Mouse (Mus musculus): ENCODE results near the gene Pitpnb. TPM values are rescaled to one million over a fixed set of nuclear protein-coding genes. Genes with fewer than 3 reads are reported as not detected.
A peak's percentile ranks its signal among the peaks of the same experiment; 100 is the strongest.

Pitpnb gene
- polyA plus RNA-seq (2015; fragmentation: Nextera tagmentation; extraction: Ambion mirVana), result 101 and 104 TPM in 2 replicates

- H3K27ac ChIP-seq (replicated peaks), result peak within 1 kb of the TSS; percentile 88
- 0 out of 2 replicates have a peak, but pooled peaks cover 14% of the 10 kb centered on the region for H3K36me3 ChIP-seq
- no peaks in the 10 kb centered on the region for H3K9me3 ChIP-seq (replicated peaks)
- peak within 1 kb of the TSS; percentile 94 for H3K4me3 ChIP-seq (replicated peaks)
- peaks cover 23% of the 10 kb centered on the region for H3K4me1 ChIP-seq
- peak within 1 kb of the TSS; percentile 69 for H3K4me2 ChIP-seq (replicated peaks)
- H3K27me3 ChIP-seq, result no peaks in the 10 kb centered on the region
- peak; percentile 99 for ATAC-seq (ENCODE audit: insufficient number of reproducible peaks, low FRiP score, low TSS enrichment, low read depth)
- WGBS, result under 1% methylated on average over 74 of the region's 78 CpGs
- peak within 1 kb of the TSS; percentile 93 for H3K9ac ChIP-seq
Measured at GRCm38 (mm10) chr5:111330417-111331098, at the start of gene Pitpnb. Gene Pitpnb (plus strand): TSS chr5:111330763.

- no peak overlapping the region for H3K4me2 ChIP-seq (replicated peaks)
- ATAC-seq (ENCODE audit: insufficient number of reproducible peaks, low FRiP score, low TSS enrichment, low read depth), result no peak
- H3K27ac ChIP-seq (replicated peaks), result no peak overlapping the region
- H3K27me3 ChIP-seq, result no peaks in the 10 kb centered on the region
- H3K9me3 ChIP-seq (replicated peaks), result no peaks in the 10 kb centered on the region
- no peak overlapping the region for H3K4me3 ChIP-seq (replicated peaks)
- H3K4me1 ChIP-seq, result no peaks in the 10 kb centered on the region
- 82% methylated on average over 19 of the region's 19 CpGs for WGBS
- no peak overlapping the region for H3K9ac ChIP-seq
- H3K36me3 ChIP-seq, result peaks cover 71% of the 10 kb centered on the region
Measured at GRCm38 (mm10) chr5:111284420-111285175, 46.0 kb upstream of the Pitpnb start.

DNA sequence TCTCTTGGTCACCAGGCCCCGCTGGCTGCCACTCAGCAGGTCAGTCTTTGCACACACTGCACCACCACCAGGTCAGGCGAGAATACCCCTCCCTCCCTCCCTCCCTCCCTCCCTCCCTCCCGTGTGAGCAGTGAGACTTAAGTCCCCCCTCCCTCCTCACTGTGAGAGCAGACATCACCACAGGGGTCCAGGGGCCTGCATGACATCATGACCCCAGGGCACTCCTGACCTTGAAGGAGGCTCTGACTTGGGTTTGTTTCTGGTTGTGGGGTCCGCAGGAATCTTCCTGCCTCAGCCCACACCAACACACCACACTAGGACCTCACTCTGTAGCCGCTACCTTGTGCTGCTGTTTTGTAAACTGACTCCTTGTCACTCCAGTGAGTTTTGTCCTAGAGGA is 43.0 kb upstream of the Pitpnb start:
- Histone ChIP-seq H3K27me3 (no peaks in the 10 kb centered on the region), H3K27ac (replicated peaks) (no peak overlapping the region), H3K9ac (no peak overlapping the region), H3K9me3 (replicated peaks) (no peaks in the 10 kb centered on the region), H3K36me3 (peaks cover 53% of the 10 kb centered on the region), H3K4me3 (replicated peaks) (no peak overlapping the region), H3K4me2 (replicated peaks) (no peak overlapping the region), H3K4me1 (0 out of 2 replicates have a peak, but pooled peaks cover 6% of the 10 kb centered on the region)
- no peak for ATAC-seq (ENCODE audit: insufficient number of reproducible peaks, low FRiP score, low TSS enrichment, low read depth)
- WGBS, result 75% methylated on average over 5 of the region's 5 CpGs

GRCm38 (mm10) chr5:111288486-111288885 is 42.1 kb upstream of the Pitpnb start:
- Histone ChIP-seq H3K9me3 (replicated peaks) (no peaks in the 10 kb centered on the region), H3K4me3 (replicated peaks) (no peak overlapping the region), H3K27me3 (no peaks in the 10 kb centered on the region), H3K9ac (no peak overlapping the region), H3K4me1 (0 out of 2 replicates have a peak, but pooled peaks cover 6% of the 10 kb centered on the region), H3K36me3 (peaks cover 44% of the 10 kb centered on the region), H3K27ac (replicated peaks) (no peak overlapping the region), H3K4me2 (replicated peaks) (no peak overlapping the region)
- WGBS, result 86% methylated on average over 11 of the region's 11 CpGs
- no peak for ATAC-seq (ENCODE audit: insufficient number of reproducible peaks, low FRiP score, low TSS enrichment, low read depth)

GRCm38 (mm10) chr5:111290071-111290470 is 40.5 kb upstream of the Pitpnb start:
- no peak overlapping the region for H3K4me3 ChIP-seq (replicated peaks)
- peaks cover 29% of the 10 kb centered on the region for H3K36me3 ChIP-seq
- H3K4me1 ChIP-seq, result 0 out of 2 replicates have a peak, but pooled peaks cover 6% of the 10 kb centered on the region
- H3K27ac ChIP-seq (replicated peaks), result no peak overlapping the region
- no peaks in the 10 kb centered on the region for H3K27me3 ChIP-seq
- ATAC-seq (ENCODE audit: insufficient number of reproducible peaks, low FRiP score, low TSS enrichment, low read depth), result no peak
- no peaks in the 10 kb centered on the region for H3K9me3 ChIP-seq (replicated peaks)
- WGBS, result 79% methylated on average over 11 of the region's 11 CpGs
- no peak overlapping the region for H3K9ac ChIP-seq
- H3K4me2 ChIP-seq (replicated peaks), result no peak overlapping the region

DNA sequence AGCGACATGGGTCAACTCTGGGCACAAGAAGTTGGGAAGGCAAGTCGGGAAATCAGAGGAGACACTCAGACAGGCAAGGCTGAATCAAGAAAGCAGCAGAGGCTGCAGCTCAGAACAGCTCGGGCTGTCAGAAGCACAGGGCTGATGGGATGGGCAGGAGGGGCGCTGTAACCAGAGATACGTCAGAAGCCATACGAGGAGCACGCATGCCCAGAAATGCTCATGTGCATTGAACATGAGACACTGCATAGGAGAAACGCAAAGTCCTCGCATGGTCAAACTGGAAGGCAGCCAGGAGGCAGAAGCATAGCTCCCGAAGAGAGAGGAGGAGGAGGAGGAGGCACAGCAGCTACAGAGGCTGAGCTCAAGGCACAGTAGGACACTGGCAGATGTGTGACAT is 38.9 kb upstream of the Pitpnb start:
- peak; percentile 83; the same call in 1 of the 2 replicates for ATAC-seq (ENCODE audit: insufficient number of reproducible peaks, low FRiP score, low TSS enrichment, low read depth)
- no peaks in the 10 kb centered on the region for H3K9me3 ChIP-seq (replicated peaks)
- H3K27ac ChIP-seq (replicated peaks), result no peak overlapping the region
- 0 out of 2 replicates have a peak overlapping the region, but pooled peaks have one; percentile 8 for H3K4me3 ChIP-seq (replicated peaks)
- H3K4me2 ChIP-seq (replicated peaks), result peak overlapping the region; percentile 40
- 25% methylated on average over 10 of the region's 10 CpGs for WGBS
- peaks cover 13% of the 10 kb centered on the region for H3K36me3 ChIP-seq
- H3K4me1 ChIP-seq, result 0 out of 2 replicates have a peak, but pooled peaks cover 6% of the 10 kb centered on the region
- H3K27me3 ChIP-seq, result no peaks in the 10 kb centered on the region
- H3K9ac ChIP-seq, result no peak overlapping the region

- H3K27ac ChIP-seq (replicated peaks), result no peak overlapping the region
- H3K4me3 ChIP-seq (replicated peaks), result no peak overlapping the region
- 62% methylated on average over 5 of the region's 5 CpGs for WGBS
- H3K4me1 ChIP-seq, result peaks cover 3% of the 10 kb centered on the region; the same call in 1 of the 2 replicates
- no peaks in the 10 kb centered on the region for H3K9me3 ChIP-seq (replicated peaks)
- no peak overlapping the region for H3K4me2 ChIP-seq (replicated peaks)
- H3K27me3 ChIP-seq, result no peaks in the 10 kb centered on the region
- H3K9ac ChIP-seq, result no peak overlapping the region
- H3K36me3 ChIP-seq, result no peaks in the 10 kb centered on the region
- ATAC-seq (ENCODE audit: insufficient number of reproducible peaks, low FRiP score, low TSS enrichment, low read depth), result no peak
Measured at GRCm38 (mm10) chr5:111297801-111298200, 32.8 kb upstream of the Pitpnb start.

DNA sequence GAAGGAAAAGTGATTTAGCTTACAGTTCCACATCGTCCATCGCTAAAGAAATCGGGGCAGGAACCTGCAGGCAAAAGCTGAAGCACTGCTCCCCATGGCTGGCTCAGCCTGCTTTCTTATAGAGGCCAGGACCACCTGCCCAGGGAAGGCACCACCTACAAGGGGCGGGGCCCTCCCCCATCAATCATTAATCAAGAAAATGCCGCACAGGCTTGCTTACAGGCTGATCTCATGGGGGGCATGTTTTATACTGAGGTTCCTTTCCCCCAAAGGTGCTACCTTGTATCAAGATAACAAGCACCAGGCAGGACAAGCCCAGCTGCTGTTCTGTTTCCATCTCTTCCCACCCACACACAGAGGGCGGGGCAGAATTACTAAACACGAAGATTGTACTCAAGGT is 31.9 kb upstream of the Pitpnb start:
- no peak for ATAC-seq (ENCODE audit: insufficient number of reproducible peaks, low FRiP score, low TSS enrichment, low read depth)
- peaks cover 3% of the 10 kb centered on the region; the same call in 1 of the 2 replicates for H3K4me1 ChIP-seq
- no peaks in the 10 kb centered on the region for H3K9me3 ChIP-seq (replicated peaks)
- H3K36me3 ChIP-seq, result no peaks in the 10 kb centered on the region
- H3K4me3 ChIP-seq (replicated peaks), result no peak overlapping the region
- no peak overlapping the region for H3K4me2 ChIP-seq (replicated peaks)
- H3K9ac ChIP-seq, result no peak overlapping the region
- H3K27me3 ChIP-seq, result no peaks in the 10 kb centered on the region
- 40% methylated on average over 7 of the region's 7 CpGs for WGBS
- H3K27ac ChIP-seq (replicated peaks), result no peak overlapping the region

GRCm38 (mm10) chr5:111300776-111301175 is 29.8 kb upstream of the Pitpnb start:
- WGBS, result 66% methylated on average over 8 of the region's 8 CpGs
- ATAC-seq (ENCODE audit: insufficient number of reproducible peaks, low FRiP score, low TSS enrichment, low read depth), result no peak
- no peak overlapping the region for H3K4me3 ChIP-seq (replicated peaks)

GRCm38 (mm10) chr5:111301736-111302135 is 28.8 kb upstream of the Pitpnb start:
- Histone ChIP-seq H3K4me1 (peaks cover 3% of the 10 kb centered on the region; the same call in 1 of the 2 replicates), H3K27me3 (no peaks in the 10 kb centered on the region), H3K4me2 (replicated peaks) (no peak overlapping the region), H3K9ac (no peak overlapping the region), H3K4me3 (replicated peaks) (no peak overlapping the region), H3K36me3 (no peaks in the 10 kb centered on the region), H3K9me3 (replicated peaks) (no peaks in the 10 kb centered on the region), H3K27ac (replicated peaks) (no peak overlapping the region)
- no peak for ATAC-seq (ENCODE audit: insufficient number of reproducible peaks, low FRiP score, low TSS enrichment, low read depth)
- 57% methylated on average over 7 of the region's 7 CpGs for WGBS

More at GRCm38 (mm10) chr5:111300776-111301175, 29.8 kb upstream of the Pitpnb start:
- H3K4me1 ChIP-seq, result peaks cover 3% of the 10 kb centered on the region; the same call in 1 of the 2 replicates
- H3K9ac ChIP-seq, result no peak overlapping the region
- H3K4me2 ChIP-seq (replicated peaks), result no peak overlapping the region
- no peaks in the 10 kb centered on the region for H3K9me3 ChIP-seq (replicated peaks)
- H3K27ac ChIP-seq (replicated peaks), result no peak overlapping the region
- no peaks in the 10 kb centered on the region for H3K36me3 ChIP-seq
- no peaks in the 10 kb centered on the region for H3K27me3 ChIP-seq

- H3K4me3 ChIP-seq (replicated peaks), result no peak overlapping the region
- no peak overlapping the region for H3K9ac ChIP-seq
- no peaks in the 10 kb centered on the region for H3K9me3 ChIP-seq (replicated peaks)
- no peaks in the 10 kb centered on the region for H3K36me3 ChIP-seq
- no peaks in the 10 kb centered on the region for H3K4me1 ChIP-seq
- no peak overlapping the region for H3K4me2 ChIP-seq (replicated peaks)
- WGBS, result 88% methylated on average over 3 of the region's 3 CpGs
- H3K27me3 ChIP-seq, result no peaks in the 10 kb centered on the region
- no peak for ATAC-seq (ENCODE audit: insufficient number of reproducible peaks, low FRiP score, low TSS enrichment, low read depth)
- H3K27ac ChIP-seq (replicated peaks), result no peak overlapping the region
Measured at GRCm38 (mm10) chr5:111304730-111305129, 25.8 kb upstream of the Pitpnb start.
